Mouse (Mus musculus): Measurements from ENCODE around the gene Dbx1. TPM values are rescaled to one million over a fixed set of nuclear protein-coding genes. Genes with fewer than 3 reads are reported as not detected.
A peak's percentile ranks its signal among the peaks of the same experiment; 100 is the strongest.

Gene Dbx1
- polyA plus RNA-seq, 1 experiment from 2014 or later: not detected

GRCm38 (mm10) chr7:49634291-49635073 is 2.2 kb downstream of the Dbx1 start:
- H3K27ac ChIP-seq (ENCODE audit: low read length): no peak overlapping the region
- no peak for ATAC-seq (ENCODE audit: low read depth)
- H3K4me2 ChIP-seq (ENCODE audit: low read depth, low read length): peak overlapping the region; percentile 55
- H3K4me1 ChIP-seq (ENCODE audit: control insufficient read depth, low read depth, low read length): no peaks in the 10 kb centered on the region; the same call in 1 of the 2 replicates
- no peaks in the 10 kb centered on the region for H3K9me3 ChIP-seq (replicated peaks; ENCODE audit: control insufficient read depth, low read length)
- H3K9ac ChIP-seq (ENCODE audit: low read depth, low read length): no peak overlapping the region
- H3K4me3 ChIP-seq (ENCODE audit: low read depth, low read length): peak overlapping the region; percentile 52
- peaks cover 90% of the 10 kb centered on the region for H3K27me3 ChIP-seq (ENCODE audit: control insufficient read depth, insufficient read depth, low read depth, low read length)
- WGBS (ENCODE audit: insufficient replicate concordance): under 1% methylated on average over 26 of the region's 26 CpGs
- no peaks in the 10 kb centered on the region for H3K36me3 ChIP-seq (ENCODE audit: control insufficient read depth, insufficient read depth)

GRCm38 (mm10) chr7:49633375-49633956 is 3.2 kb downstream of the Dbx1 start:
- Histone ChIP-seq H3K4me3 (ENCODE audit: low read depth, low read length) (peak overlapping the region; percentile 52), H3K4me2 (ENCODE audit: low read depth, low read length) (peak overlapping the region; percentile 55), H3K9me3 (replicated peaks; ENCODE audit: control insufficient read depth, low read length) (no peaks in the 10 kb centered on the region), H3K9ac (ENCODE audit: low read depth, low read length) (no peak overlapping the region), H3K27me3 (ENCODE audit: control insufficient read depth, insufficient read depth, low read depth, low read length) (peaks cover 80% of the 10 kb centered on the region), H3K36me3 (ENCODE audit: control insufficient read depth, insufficient read depth) (no peaks in the 10 kb centered on the region), H3K4me1 (ENCODE audit: control insufficient read depth, low read depth, low read length) (no peaks in the 10 kb centered on the region; the same call in 1 of the 2 replicates), H3K27ac (ENCODE audit: low read length) (no peak overlapping the region)
- ATAC-seq (ENCODE audit: low read depth): peak; percentile 32; the same call in 1 of the 2 replicates
- under 1% methylated on average over 33 of the region's 33 CpGs for WGBS (ENCODE audit: insufficient replicate concordance)

- H3K4me1 ChIP-seq (ENCODE audit: control insufficient read depth, low read depth, low read length): no peaks in the 10 kb centered on the region; the same call in 1 of the 2 replicates
- H3K9me3 ChIP-seq (replicated peaks; ENCODE audit: control insufficient read depth, low read length): no peaks in the 10 kb centered on the region
- H3K27ac ChIP-seq (ENCODE audit: low read length): no peak overlapping the region
- ATAC-seq (ENCODE audit: low read depth): no peak
- H3K9ac ChIP-seq (ENCODE audit: low read depth, low read length): no peak overlapping the region
- 4% methylated on average over 24 of the region's 24 CpGs for WGBS (ENCODE audit: insufficient replicate concordance)
- H3K27me3 ChIP-seq (ENCODE audit: control insufficient read depth, insufficient read depth, low read depth, low read length): peaks cover 71% of the 10 kb centered on the region
- no peaks in the 10 kb centered on the region for H3K36me3 ChIP-seq (ENCODE audit: control insufficient read depth, insufficient read depth)
- H3K4me3 ChIP-seq (ENCODE audit: low read depth, low read length): no peak overlapping the region
- no peak overlapping the region for H3K4me2 ChIP-seq (ENCODE audit: low read depth, low read length)
Observed at GRCm38 (mm10) chr7:49632391-49632790, 4.3 kb downstream of the Dbx1 start.

- no peak overlapping the region for H3K9ac ChIP-seq (ENCODE audit: low read depth, low read length)
- no peak for ATAC-seq (ENCODE audit: low read depth)
- WGBS (ENCODE audit: insufficient replicate concordance): 12% methylated on average over 9 of the region's 9 CpGs
- H3K9me3 ChIP-seq (replicated peaks; ENCODE audit: control insufficient read depth, low read length): no peaks in the 10 kb centered on the region
- no peaks in the 10 kb centered on the region for H3K36me3 ChIP-seq (ENCODE audit: control insufficient read depth, insufficient read depth)
- H3K4me2 ChIP-seq (ENCODE audit: low read depth, low read length): no peak overlapping the region
- H3K4me3 ChIP-seq (ENCODE audit: low read depth, low read length): no peak overlapping the region
- H3K27me3 ChIP-seq (ENCODE audit: control insufficient read depth, insufficient read depth, low read depth, low read length): peaks cover 66% of the 10 kb centered on the region
- no peaks in the 10 kb centered on the region; the same call in 1 of the 2 replicates for H3K4me1 ChIP-seq (ENCODE audit: control insufficient read depth, low read depth, low read length)
- no peak overlapping the region for H3K27ac ChIP-seq (ENCODE audit: low read length)
Observed at GRCm38 (mm10) chr7:49631885-49632284, 4.8 kb downstream of the Dbx1 start.

- Histone ChIP-seq H3K9ac (ENCODE audit: low read depth, low read length) (no peak overlapping the region), H3K27ac (ENCODE audit: low read length) (no peak overlapping the region), H3K4me2 (ENCODE audit: low read depth, low read length) (no peak overlapping the region), H3K4me3 (ENCODE audit: low read depth, low read length) (no peak overlapping the region), H3K9me3 (replicated peaks; ENCODE audit: control insufficient read depth, low read length) (no peaks in the 10 kb centered on the region), H3K4me1 (ENCODE audit: control insufficient read depth, low read depth, low read length) (no peaks in the 10 kb centered on the region), H3K27me3 (ENCODE audit: control insufficient read depth, insufficient read depth, low read depth, low read length) (no peaks in the 10 kb centered on the region), H3K36me3 (ENCODE audit: control insufficient read depth, insufficient read depth) (no peaks in the 10 kb centered on the region)
- no peak for ATAC-seq (ENCODE audit: low read depth)
- WGBS (ENCODE audit: insufficient replicate concordance): 41% methylated on average over 1 of the region's 1 CpGs
Observed at GRCm38 (mm10) chr7:49620160-49620559, 16.5 kb downstream of the Dbx1 start.

GRCm38 (mm10) chr7:49617087-49617486 is 19.6 kb downstream of the Dbx1 start:
- H3K36me3 ChIP-seq (ENCODE audit: control insufficient read depth, insufficient read depth): no peaks in the 10 kb centered on the region
- H3K9me3 ChIP-seq (replicated peaks; ENCODE audit: control insufficient read depth, low read length): no peaks in the 10 kb centered on the region
- WGBS (ENCODE audit: insufficient replicate concordance): 70% methylated on average over 4 of the region's 4 CpGs
- H3K4me1 ChIP-seq (ENCODE audit: control insufficient read depth, low read depth, low read length): no peaks in the 10 kb centered on the region
- no peak overlapping the region for H3K4me3 ChIP-seq (ENCODE audit: low read depth, low read length)
- no peak overlapping the region for H3K27ac ChIP-seq (ENCODE audit: low read length)
- no peak overlapping the region for H3K4me2 ChIP-seq (ENCODE audit: low read depth, low read length)
- no peak for ATAC-seq (ENCODE audit: low read depth)
- no peak overlapping the region for H3K9ac ChIP-seq (ENCODE audit: low read depth, low read length)
- H3K27me3 ChIP-seq (ENCODE audit: control insufficient read depth, insufficient read depth, low read depth, low read length): no peaks in the 10 kb centered on the region

- Histone ChIP-seq H3K27ac (ENCODE audit: low read length) (no peak overlapping the region), H3K36me3 (ENCODE audit: control insufficient read depth, insufficient read depth) (no peaks in the 10 kb centered on the region), H3K4me2 (ENCODE audit: low read depth, low read length) (no peak overlapping the region), H3K9me3 (replicated peaks; ENCODE audit: control insufficient read depth, low read length) (no peaks in the 10 kb centered on the region), H3K27me3 (ENCODE audit: control insufficient read depth, insufficient read depth, low read depth, low read length) (no peaks in the 10 kb centered on the region), H3K4me1 (ENCODE audit: control insufficient read depth, low read depth, low read length) (no peaks in the 10 kb centered on the region), H3K4me3 (ENCODE audit: low read depth, low read length) (no peak overlapping the region), H3K9ac (ENCODE audit: low read depth, low read length) (no peak overlapping the region)
- no peak for ATAC-seq (ENCODE audit: low read depth)
- 10% methylated on average over 6 of the region's 7 CpGs for WGBS (ENCODE audit: insufficient replicate concordance)
Observed at GRCm38 (mm10) chr7:49616258-49616735, 20.4 kb downstream of the Dbx1 start.

GRCm38 (mm10) chr7:49604965-49605795 is 31.5 kb downstream of the Dbx1 start:
- no peak overlapping the region for H3K4me2 ChIP-seq (ENCODE audit: low read depth, low read length)
- 59% methylated on average over 15 of the region's 15 CpGs for WGBS (ENCODE audit: insufficient replicate concordance)
- no peaks in the 10 kb centered on the region for H3K27me3 ChIP-seq (ENCODE audit: control insufficient read depth, insufficient read depth, low read depth, low read length)
- no peak overlapping the region for H3K9ac ChIP-seq (ENCODE audit: low read depth, low read length)
- ATAC-seq (ENCODE audit: low read depth): no peak
- no peak overlapping the region for H3K27ac ChIP-seq (ENCODE audit: low read length)
- H3K4me3 ChIP-seq (ENCODE audit: low read depth, low read length): no peak overlapping the region
- H3K36me3 ChIP-seq (ENCODE audit: control insufficient read depth, insufficient read depth): no peaks in the 10 kb centered on the region; the same call in 1 of the 2 replicates
- no peaks in the 10 kb centered on the region for H3K4me1 ChIP-seq (ENCODE audit: control insufficient read depth, low read depth, low read length)
- no peaks in the 10 kb centered on the region for H3K9me3 ChIP-seq (replicated peaks; ENCODE audit: control insufficient read depth, low read length)

Data from liver, embryonic 16.5 days (tissue).